Mouse (Mus musculus) limb, embryonic 15.5 days (tissue): ENCODE data around the gene Tmem266. TPM values are rescaled to one million over a fixed set of nuclear protein-coding genes. Genes with fewer than 3 reads are reported as not detected.
A peak's percentile ranks its signal among the peaks of the same experiment; 100 is the strongest.

Experiments
- ATAC-seq: fragments of 200-750 bp; cut with Nextera tagmentation; 2 replicates; pipeline ENCODE4 v1.8.0; 2017; ENCODE audit warnings: low read depth, moderate TSS enrichment; ENCODE audit not compliant: insufficient number of reproducible peaks, low FRiP score, low TSS enrichment
- H3K27ac ChIP-seq: fragments of 300-500 bp; sonication (generic); 2 replicates; pipeline ENCODE4 v1.5.1; 2015; ENCODE audit warnings: moderate library complexity, mild to moderate bottlenecking, inconsistent platforms
- H3K27me3 ChIP-seq: fragments of 300-500 bp; sonication (generic); 2 replicates; pipeline ENCODE4 v1.6.1; 2015; ENCODE audit warnings: inconsistent platforms
- H3K36me3 ChIP-seq: fragments of 300-500 bp; sonication (generic); 2 replicates; pipeline ENCODE4 v1.6.1; 2015; ENCODE audit warnings: inconsistent platforms
- H3K4me1 ChIP-seq: fragments of 300-500 bp; sonication (generic); 2 replicates; pipeline ENCODE4 v1.6.1; 2015; ENCODE audit warnings: inconsistent platforms
- H3K4me2 ChIP-seq: fragments of 300-500 bp; sonication (generic); 2 replicates; pipeline ENCODE4 v1.6.1; 2015; ENCODE audit warnings: mild to moderate bottlenecking, inconsistent platforms
- H3K4me3 ChIP-seq: fragments of 300-500 bp; sonication (generic); 2 replicates; pipeline ENCODE4 v1.5.1; 2015; ENCODE audit warnings: mild to moderate bottlenecking, inconsistent platforms
- H3K9ac ChIP-seq: fragments of 300-500 bp; sonication (generic); 2 replicates; pipeline ENCODE4 v1.6.1; 2015; ENCODE audit warnings: inconsistent platforms
- H3K9me3 ChIP-seq: fragments of 300-500 bp; sonication (generic); 2 replicates; pipeline ENCODE4 v1.6.1; 2016; ENCODE audit warnings: inconsistent platforms
- WGBS: fragments of 180-500 bp; shearing (Covaris S2); methylation state at CpG from one replicate; pipeline ENCODE4 v1.1.7; 2015; 5-methylcytosine and 5-hydroxymethylcytosine counted together
- polyA plus RNA-seq: library from polyadenylated mRNA; unstranded; fragments of >200 nt; fragmentation: Nextera tagmentation; extraction: Ambion mirVana; gene quantifications from 2 replicates; pipeline ENCODE4 v1.2.1, GENCODE M21; 2015

Tmem266 gene
- polyA plus RNA-seq, 1 experiment from 2014 or later: 0.90 TPM

DNA sequence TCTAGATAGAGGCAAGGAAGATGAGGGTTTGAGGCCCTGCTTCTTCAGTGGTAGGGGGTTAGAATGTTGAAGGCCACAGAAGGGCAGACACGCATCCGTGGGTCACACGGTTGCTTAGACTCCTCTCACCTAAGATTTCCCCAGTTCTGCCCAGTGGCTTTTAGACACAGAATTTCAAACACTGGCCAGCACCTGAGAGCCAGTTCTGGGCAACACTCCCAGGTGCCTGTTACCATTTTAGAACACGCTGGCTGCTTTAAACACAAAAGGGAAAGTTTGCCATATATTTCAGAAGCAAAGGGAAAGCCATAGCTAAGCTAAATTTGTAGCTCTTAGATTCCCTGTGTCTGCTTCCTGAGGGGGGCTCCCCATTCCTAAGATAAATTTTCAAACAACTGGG lies 54.7 kb downstream of the Tmem266 start:
- H3K36me3 ChIP-seq: no peaks in the 10 kb centered on the region

DNA sequence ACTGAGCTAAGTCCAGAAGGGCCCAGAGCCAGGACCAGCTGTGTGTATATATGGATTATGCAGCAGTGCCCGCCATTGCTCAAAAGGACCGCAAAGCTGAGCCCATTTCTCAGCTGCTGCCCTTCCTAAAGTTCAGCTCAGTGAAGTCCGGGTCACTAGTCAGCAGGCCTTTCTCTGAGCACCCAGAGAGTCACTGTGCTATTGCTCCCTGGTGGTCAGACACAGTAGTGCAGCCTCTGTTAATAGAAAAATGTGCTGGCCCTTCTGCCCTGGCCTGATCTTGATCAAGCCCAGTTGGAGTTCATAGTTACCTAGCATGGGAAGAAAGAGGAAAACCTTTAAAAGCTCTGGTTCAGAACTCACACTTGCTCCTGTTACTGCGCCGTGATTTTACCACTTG lies 55.7 kb downstream of the Tmem266 start:
- Histone ChIP-seq H3K27ac (no peak overlapping the region), H3K4me3 (no peak overlapping the region), H3K9me3 (no peaks in the 10 kb centered on the region), H3K4me2 (no peak overlapping the region), H3K4me1 (no peaks in the 10 kb centered on the region), H3K27me3 (0 out of 2 replicates have a peak, but pooled peaks cover 3% of the 10 kb centered on the region), H3K9ac (no peak overlapping the region), H3K36me3 (no peaks in the 10 kb centered on the region)
- no peak for ATAC-seq
- 30% methylated on average over 5 of the region's 5 CpGs for WGBS

More for the DNA sequence above, 54.7 kb downstream of the Tmem266 start:
- H3K4me1 ChIP-seq: no peaks in the 10 kb centered on the region
- 0 out of 2 replicates have a peak, but pooled peaks cover 3% of the 10 kb centered on the region for H3K27me3 ChIP-seq
- H3K9ac ChIP-seq: no peak overlapping the region
- 82% methylated on average over 4 of the region's 4 CpGs for WGBS
- no peaks in the 10 kb centered on the region for H3K9me3 ChIP-seq
- H3K4me3 ChIP-seq: no peak overlapping the region
- H3K27ac ChIP-seq: no peak overlapping the region
- H3K4me2 ChIP-seq: no peak overlapping the region
- ATAC-seq: no peak

DNA sequence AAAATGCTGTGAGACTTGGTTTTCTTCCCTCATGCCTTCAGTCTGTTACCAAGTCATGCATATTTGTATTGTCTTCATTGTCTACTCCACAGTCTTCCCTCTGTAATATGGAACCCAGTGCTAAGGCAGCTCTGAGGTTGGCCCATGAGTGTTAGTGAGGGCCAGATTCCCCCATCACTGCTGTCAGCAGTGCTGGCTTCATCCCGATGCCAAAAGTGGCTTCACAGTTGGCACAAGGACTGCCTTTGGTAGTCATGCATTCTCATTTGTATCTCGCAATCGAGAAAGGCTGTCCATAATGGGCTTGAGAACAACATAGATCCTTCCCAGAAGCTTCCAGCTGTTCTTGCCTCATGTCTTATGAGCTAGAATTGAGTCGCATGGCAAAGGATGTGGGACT lies 59.4 kb downstream of the Tmem266 start:
- ATAC-seq: no peak
- H3K4me1 ChIP-seq: no peaks in the 10 kb centered on the region
- no peaks in the 10 kb centered on the region for H3K36me3 ChIP-seq
- H3K4me3 ChIP-seq: no peak overlapping the region
- WGBS: 87% methylated on average over 4 of the region's 4 CpGs
- H3K9ac ChIP-seq: no peak overlapping the region
- H3K27ac ChIP-seq: no peak overlapping the region
- no peaks in the 10 kb centered on the region for H3K9me3 ChIP-seq
- 0 out of 2 replicates have a peak, but pooled peaks cover 3% of the 10 kb centered on the region for H3K27me3 ChIP-seq
- H3K4me2 ChIP-seq: no peak overlapping the region

DNA sequence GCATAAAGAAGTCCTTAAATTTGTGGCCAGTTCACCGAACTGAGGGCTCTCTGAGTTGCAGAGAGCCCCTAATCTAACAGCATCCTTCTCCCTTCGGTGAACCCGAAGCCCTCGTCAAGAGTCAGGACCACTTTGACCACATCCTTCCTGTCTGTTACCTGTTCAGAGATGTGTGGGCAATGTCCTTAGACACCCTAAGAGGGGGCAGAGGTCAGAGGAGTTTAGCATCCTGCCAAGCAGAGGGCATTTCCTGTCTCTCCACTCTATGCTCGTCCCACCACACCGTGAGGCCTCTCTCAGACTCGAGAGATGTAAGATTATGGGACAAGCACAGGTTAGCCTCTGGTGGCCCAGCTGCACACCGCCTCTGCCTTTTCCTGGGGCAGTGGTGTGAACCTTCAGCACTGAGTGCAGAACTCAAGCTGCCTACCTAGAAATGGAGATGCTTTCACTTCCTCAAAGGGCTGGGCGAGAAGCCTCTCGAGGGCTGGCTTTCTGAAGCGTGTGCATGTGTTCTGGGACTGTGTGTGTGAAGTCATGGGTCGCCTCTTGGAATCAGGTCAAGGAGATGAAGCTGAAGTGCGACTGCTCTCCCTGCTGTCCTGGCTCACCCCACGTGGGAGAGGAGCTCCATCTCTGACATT lies 61.3 kb downstream of the Tmem266 start:
- 74% methylated on average over 14 of the region's 14 CpGs for WGBS
- no peaks in the 10 kb centered on the region for H3K9me3 ChIP-seq
- H3K4me1 ChIP-seq: peaks cover 6% of the 10 kb centered on the region; the same call in 1 of the 2 replicates
- H3K4me3 ChIP-seq: no peak overlapping the region
- ATAC-seq: no peak
- 0 out of 2 replicates have a peak, but pooled peaks cover 3% of the 10 kb centered on the region for H3K27me3 ChIP-seq
- no peak overlapping the region for H3K4me2 ChIP-seq
- no peak overlapping the region for H3K9ac ChIP-seq
- H3K36me3 ChIP-seq: no peaks in the 10 kb centered on the region
- H3K27ac ChIP-seq: no peak overlapping the region

DNA sequence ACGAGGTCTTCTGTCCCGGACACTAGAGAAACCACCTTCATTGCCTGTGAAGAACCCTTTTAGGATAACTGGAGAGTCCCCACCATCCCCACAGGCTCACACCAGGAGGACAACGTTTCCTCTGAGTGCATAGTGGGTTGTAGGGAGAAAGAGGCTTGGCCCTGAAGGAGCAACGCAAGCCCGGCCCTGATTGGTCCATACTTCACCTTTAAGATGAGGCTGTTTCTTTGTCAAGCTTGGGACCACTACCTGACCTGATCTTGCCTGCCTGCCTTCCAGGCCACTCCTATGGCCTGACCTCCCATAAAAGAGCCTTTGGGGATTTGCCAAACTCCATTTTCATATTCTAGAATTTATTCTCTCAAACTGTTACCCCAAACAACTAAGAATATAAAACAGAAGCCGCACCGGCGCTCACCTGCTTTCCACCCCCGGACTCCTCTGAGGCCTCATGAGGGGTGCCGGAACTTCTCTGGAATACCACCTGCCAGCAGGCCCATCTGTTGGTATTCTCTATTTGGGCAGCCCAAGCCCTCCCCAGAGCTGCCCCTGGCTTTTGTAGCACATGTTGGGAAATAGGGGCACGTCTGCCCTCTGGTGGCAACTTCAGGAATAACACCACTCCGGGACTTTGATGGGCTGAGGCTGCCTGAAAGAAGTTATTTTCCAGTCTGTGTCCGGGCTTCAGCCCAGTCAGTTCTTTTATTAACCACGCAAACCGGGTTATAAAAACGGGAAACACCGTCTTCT lies 65.4 kb downstream of the Tmem266 start:
- Histone ChIP-seq H3K4me1 (peaks cover 10% of the 10 kb centered on the region; the same call in 1 of the 2 replicates), H3K4me2 (no peak overlapping the region), H3K9ac (no peak overlapping the region), H3K4me3 (no peak overlapping the region), H3K27ac (no peak overlapping the region), H3K36me3 (no peaks in the 10 kb centered on the region), H3K27me3 (peaks cover 15% of the 10 kb centered on the region), H3K9me3 (no peaks in the 10 kb centered on the region)
- 25% methylated on average over 17 of the region's 17 CpGs for WGBS
- ATAC-seq: no peak

DNA sequence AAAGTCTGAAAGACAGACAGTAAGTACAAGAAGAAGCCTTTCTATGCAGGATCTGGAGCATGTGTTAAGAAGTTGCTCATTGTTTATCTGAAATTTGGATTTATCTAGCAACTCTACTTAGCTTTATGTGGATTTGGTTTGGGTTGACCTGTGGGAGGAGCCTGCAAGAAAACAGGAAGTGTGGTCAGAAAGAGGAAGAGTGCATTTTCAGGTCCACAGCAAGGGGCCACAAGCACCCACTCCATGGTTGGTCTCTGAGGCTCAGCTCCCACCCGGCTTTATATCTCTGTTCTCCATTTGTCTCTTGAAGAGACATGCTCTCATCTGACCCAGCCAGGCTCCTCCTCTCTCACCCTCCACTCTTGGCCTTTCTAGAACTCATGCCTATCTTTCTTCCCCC lies 68.9 kb downstream of the Tmem266 start:
- no peak overlapping the region for H3K4me2 ChIP-seq
- no peaks in the 10 kb centered on the region for H3K36me3 ChIP-seq
- no peak overlapping the region for H3K4me3 ChIP-seq
- no peaks in the 10 kb centered on the region for H3K9me3 ChIP-seq
- H3K27ac ChIP-seq: no peak overlapping the region
- no peak for ATAC-seq
- H3K27me3 ChIP-seq: peaks cover 19% of the 10 kb centered on the region
- H3K9ac ChIP-seq: no peak overlapping the region
- peaks cover 38% of the 10 kb centered on the region for H3K4me1 ChIP-seq
- WGBS: 81% methylated on average over 1 of the region's 1 CpGs

DNA sequence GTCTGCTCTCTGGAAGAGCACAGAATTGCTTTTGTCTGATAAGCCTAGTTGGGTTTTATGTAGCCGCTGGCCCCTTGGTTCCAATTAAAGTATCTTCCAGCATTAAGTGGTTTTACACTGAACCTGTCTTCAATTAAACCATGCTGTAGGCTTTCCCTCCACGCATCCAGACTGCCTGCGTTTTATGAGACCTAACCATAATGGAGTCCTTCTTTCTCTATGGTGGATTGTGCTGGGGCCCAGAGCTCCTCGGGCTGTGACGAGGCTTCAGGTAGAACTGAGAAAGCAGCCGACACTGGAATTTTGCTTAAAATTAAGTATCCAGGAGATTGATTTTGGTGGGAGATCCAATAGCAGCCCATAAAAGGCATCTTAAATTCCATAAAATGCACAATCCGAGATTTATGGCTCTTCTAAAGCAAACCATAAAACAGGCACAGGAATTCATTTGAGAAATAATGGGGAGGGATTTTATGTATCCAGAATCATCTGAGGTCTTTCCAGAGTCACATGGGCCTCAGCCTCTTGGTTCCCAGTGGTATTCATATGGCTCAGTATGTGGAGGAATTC lies 72.4 kb downstream of the Tmem266 start:
- peaks cover 49% of the 10 kb centered on the region for H3K4me1 ChIP-seq
- peak overlapping the region; percentile 47; the same call in 1 of the 2 replicates for H3K27ac ChIP-seq
- no peak for ATAC-seq

DNA sequence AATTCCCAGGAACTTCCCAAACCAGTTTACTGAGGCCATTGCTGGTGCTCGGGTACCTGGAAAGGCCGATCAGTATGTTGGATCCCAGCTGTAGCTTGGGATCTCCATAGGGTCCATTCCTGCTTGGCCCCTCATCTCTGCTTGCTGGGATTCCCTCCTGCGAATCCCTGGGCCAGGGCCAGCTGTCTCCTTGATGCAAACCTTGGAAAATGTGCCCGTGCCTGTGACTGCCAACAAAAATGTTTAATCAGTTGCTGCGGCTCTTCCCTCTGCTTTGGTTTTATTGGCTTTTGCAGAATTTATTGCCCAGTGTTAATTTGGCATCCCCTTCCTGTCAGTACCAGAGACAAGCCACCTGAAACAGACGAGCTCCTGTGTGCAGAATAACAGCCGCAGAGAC lies 75.6 kb downstream of the Tmem266 start:
- Histone ChIP-seq H3K4me2 (no peak overlapping the region), H3K27ac (peak overlapping the region; percentile 33; the same call in 1 of the 2 replicates), H3K27me3 (peaks cover 8% of the 10 kb centered on the region; the same call in 1 of the 2 replicates), H3K4me3 (no peak overlapping the region), H3K4me1 (peaks cover 48% of the 10 kb centered on the region), H3K9me3 (no peaks in the 10 kb centered on the region), H3K9ac (no peak overlapping the region), H3K36me3 (no peaks in the 10 kb centered on the region)
- ATAC-seq: no peak
- 20% methylated on average over 7 of the region's 7 CpGs for WGBS

More for the DNA sequence above, 72.4 kb downstream of the Tmem266 start:
- Histone ChIP-seq H3K9ac (no peak overlapping the region), H3K4me2 (no peak overlapping the region), H3K36me3 (no peaks in the 10 kb centered on the region), H3K9me3 (no peaks in the 10 kb centered on the region), H3K4me3 (no peak overlapping the region), H3K27me3 (peaks cover 20% of the 10 kb centered on the region)
- 20% methylated on average over 7 of the region's 7 CpGs for WGBS

DNA sequence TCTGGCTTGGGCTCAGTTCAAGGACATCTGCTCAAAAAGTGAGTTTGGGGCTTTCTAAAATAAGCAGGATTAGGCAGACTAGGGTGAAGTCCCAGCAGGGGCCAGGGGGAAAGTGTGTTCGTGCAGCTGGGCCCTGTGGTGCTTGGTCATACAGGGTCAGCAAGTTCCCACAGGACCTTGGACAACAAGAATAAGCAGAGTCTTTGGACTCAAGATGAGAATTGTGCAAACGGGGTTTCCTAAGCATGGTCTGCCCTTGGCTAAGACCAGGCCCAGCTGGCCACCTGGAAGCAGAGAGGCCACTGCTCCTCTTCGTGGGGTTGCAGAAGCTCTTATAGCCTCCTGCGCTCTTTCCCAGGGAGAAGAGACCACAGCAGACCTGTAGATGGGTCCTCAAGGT lies 77.5 kb downstream of the Tmem266 start:
- WGBS: 82% methylated on average over 4 of the region's 4 CpGs
- Histone ChIP-seq H3K27me3 (peaks cover 5% of the 10 kb centered on the region; the same call in 1 of the 2 replicates), H3K4me1 (peaks cover 31% of the 10 kb centered on the region), H3K27ac (no peak overlapping the region), H3K4me2 (no peak overlapping the region), H3K36me3 (no peaks in the 10 kb centered on the region), H3K4me3 (no peak overlapping the region), H3K9ac (no peak overlapping the region), H3K9me3 (no peaks in the 10 kb centered on the region)
- no peak for ATAC-seq

DNA sequence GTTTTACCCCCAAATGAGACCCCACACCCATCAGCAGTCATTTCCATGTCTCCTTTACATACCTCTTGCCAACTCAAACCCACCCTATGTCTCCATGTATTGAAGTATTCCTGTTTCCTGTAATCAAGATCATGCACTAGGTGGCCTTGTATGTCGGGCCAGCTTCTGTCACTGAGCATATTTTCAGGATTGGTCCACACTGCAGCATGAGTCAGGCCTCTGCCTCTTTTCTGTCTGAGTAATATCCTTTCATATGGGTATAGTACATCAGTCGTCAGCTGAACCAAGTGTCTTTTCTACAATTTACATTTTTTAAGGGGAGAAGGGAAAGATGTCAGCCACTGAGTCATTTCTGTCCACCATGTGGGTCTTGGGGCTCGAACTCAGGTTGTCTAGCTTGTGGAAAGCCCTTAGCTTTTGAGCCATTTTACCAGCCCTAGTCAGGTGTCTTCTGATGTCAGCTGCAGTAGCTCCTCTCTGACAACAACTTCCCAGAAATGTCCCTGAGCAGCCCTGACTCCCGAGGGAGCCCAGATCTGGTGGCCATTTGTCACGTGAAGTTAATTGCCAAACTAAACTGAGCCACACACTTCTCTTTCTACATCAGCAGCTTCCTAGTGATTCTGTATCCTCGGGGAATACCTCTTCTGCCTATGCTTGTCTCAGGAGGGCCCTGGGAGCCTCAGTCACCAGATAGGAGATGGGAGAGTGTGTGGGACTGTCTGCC lies 78.4 kb downstream of the Tmem266 start:
- Histone ChIP-seq H3K4me2 (no peak overlapping the region), H3K36me3 (no peaks in the 10 kb centered on the region), H3K4me3 (no peak overlapping the region), H3K27me3 (peaks cover 5% of the 10 kb centered on the region; the same call in 1 of the 2 replicates), H3K9me3 (no peaks in the 10 kb centered on the region), H3K4me1 (peaks cover 23% of the 10 kb centered on the region), H3K27ac (no peak overlapping the region), H3K9ac (no peak overlapping the region)
- WGBS: 63% methylated on average over 6 of the region's 6 CpGs
- ATAC-seq: no peak

DNA sequence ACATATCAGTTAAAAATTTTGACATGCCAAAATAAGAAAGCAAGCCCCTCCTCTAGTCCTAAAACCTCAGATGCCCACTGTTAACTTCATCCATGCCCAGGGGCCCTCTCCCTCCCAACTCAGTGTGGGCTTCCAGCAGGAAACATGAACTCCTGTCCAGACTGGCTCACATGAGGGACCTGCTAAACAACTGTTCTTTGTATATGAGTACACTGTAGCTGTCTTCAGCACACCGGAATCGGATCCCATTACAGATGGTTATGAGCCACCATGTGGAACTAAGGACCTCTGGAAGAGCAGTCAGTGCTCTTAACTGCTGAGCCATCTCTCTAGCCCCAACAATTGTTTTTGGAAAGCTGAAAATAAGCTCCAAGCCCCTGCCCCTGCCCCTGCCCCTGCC lies 80.1 kb downstream of the Tmem266 start:
- peak; percentile 41; the same call in 1 of the 2 replicates for ATAC-seq

More for the DNA sequence above, 80.1 kb downstream of the Tmem266 start:
- Histone ChIP-seq H3K9ac (no peak overlapping the region), H3K4me1 (peaks cover 28% of the 10 kb centered on the region), H3K36me3 (no peaks in the 10 kb centered on the region), H3K4me2 (no peak overlapping the region), H3K4me3 (no peak overlapping the region), H3K27me3 (no peaks in the 10 kb centered on the region; the same call in 1 of the 2 replicates), H3K27ac (no peak overlapping the region; the same call in 1 of the 2 replicates), H3K9me3 (no peaks in the 10 kb centered on the region)
- WGBS: 32% methylated on average over 2 of the region's 2 CpGs
